Mouse (Mus musculus): ENCODE data around the gene Arhgap17.

Gene Arhgap17

DNA sequence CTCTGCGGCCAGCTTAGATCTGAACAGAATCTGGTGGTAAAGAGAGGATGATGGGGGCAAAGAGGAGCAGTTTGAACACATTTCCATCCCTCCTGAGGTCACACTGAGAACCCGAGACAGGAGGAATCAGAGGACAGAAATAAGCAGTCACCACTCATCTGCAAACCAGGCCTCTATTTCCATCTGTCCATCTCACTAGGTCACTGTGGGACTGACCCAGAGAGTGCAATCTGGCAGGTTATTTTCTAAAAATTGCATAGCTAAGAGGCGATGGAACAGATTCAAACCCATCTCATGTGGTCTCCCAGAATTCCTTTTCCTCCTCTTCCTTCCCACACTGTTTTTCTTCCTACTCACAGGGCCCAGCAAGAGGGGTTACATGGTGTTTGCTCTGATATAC lies 81.8 kb downstream of the Arhgap17 start:
- DNase-seq (ENCODE audit: low read depth, low spot score) = no peak

DNA sequence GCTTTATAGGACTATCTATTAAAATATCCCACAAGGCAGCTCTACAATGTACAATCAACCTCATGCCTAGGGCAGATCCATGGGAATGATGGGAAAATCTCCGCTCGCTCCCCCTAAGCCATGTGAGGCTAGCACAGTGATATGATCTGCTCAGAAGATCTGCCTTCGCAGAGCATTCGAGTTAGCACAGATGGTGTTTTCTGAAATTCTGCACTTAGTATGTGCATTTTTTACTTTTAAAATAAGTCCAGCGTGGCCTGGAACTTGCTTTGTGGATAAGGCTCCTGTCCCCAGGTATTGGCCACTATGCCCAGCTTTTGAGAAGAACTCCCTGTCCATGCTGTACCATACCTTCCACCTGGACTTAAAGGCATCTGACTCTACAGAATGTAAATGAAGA lies 83.8 kb downstream of the Arhgap17 start:
- DNase-seq (ENCODE audit: low read depth, low spot score) = no peak

DNA sequence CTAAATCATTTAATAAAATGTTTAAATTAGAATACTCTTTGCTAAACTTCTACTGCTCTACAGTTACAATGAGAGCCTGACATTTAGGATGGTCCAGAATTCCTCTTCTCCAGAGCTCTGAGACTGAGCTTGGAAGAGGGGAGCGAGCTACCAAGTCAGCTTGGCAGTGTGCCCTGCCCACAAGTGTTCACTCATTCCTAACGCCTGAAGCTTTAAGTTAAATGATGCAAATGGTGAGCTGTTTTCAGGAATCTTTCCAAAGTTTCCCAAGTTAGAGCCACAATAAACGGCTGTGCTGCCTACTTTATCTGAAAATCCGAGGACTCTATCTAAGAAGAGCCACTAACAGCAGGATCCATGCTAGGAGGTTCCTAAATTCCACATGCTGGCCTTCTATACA lies 85.9 kb downstream of the Arhgap17 start:
- DNase-seq (ENCODE audit: low read depth, low spot score) = no peak

DNA sequence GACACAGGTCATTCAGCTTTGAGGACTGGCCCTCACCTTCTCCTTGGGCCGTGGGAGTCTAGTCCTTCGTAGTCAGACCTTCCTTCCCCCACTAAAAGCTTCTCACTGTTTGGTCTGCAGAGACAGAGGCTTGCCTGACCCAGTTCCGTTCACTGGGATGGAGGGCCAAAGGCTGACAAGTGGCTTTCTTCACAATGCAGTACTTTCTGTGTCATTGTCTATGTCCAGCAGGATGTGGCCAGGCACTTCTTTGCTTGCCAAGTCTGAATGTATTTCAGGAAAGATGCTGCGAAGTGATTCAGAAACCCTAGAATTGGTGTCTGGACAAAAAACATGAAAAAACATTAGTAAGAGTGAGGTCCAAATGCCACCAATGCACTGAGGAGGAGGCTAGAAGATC lies 89.9 kb downstream of the Arhgap17 start:
- DNase-seq (ENCODE audit: low read depth, low spot score) = no peak

DNA sequence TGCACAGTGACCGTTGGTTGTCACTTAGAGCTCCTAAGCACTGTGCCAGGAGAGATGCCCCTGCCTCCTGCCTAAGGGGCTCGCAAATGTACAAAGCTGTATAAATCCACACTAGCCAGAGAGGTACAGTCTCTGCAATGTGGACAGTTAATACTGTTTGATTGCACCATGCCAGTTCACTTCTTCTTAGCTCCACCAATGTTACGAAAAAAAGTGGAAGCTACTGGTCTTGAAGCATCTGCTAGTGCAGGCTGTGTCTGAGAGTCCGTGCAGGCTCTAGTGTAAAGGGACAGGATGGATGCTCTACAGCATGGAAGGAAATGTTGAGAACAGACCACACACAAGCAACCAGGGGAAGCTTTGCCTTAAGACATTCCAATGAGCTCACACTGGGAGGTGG lies 93.1 kb downstream of the Arhgap17 start:
- DNase-seq (ENCODE audit: low read depth, low spot score) = no peak

DNA sequence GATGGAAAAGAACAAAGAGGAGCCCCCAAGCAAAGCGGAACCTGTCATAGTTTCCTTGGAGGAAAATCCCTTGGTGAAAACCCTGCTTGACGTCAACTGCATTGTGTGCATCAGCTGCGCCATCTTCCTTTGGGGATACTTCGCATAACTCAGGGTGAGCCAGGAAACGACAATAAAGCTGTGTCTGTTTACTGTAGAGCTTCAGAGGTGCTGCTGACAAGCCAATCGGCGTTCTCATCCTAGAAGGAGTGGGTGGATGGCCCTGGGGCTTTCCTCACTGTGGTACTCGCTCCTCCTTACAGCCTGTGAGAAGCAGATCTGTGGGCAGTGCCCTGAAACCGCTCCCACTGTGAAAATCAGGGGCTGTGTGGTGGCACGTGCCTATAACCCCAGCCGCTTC lies 96.7 kb downstream of the Arhgap17 start:
- peak; percentile 42 for DNase-seq (ENCODE audit: low read depth, low spot score)

DNA sequence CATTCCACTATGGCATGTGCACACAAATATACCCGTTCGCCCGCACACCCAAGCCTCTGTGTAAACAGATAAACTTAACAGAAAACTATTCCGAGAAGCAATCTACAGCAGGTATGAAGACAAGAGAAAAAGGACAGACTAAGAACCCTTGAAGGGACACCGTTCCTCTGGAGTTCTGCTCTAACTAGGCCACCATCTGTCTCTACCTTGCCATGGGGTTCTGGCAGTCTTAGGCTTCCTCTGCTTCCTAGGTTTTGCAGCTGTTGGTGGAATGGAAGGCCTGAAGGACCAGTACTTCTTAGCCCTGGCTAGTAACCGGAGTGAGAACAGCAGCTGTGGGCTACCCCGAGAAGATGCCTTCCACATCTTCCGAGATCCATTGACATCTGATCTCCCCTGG lies 111.6 kb downstream of the Arhgap17 start:
- DNase-seq (ENCODE audit: low read depth, low spot score) = no peak

DNA sequence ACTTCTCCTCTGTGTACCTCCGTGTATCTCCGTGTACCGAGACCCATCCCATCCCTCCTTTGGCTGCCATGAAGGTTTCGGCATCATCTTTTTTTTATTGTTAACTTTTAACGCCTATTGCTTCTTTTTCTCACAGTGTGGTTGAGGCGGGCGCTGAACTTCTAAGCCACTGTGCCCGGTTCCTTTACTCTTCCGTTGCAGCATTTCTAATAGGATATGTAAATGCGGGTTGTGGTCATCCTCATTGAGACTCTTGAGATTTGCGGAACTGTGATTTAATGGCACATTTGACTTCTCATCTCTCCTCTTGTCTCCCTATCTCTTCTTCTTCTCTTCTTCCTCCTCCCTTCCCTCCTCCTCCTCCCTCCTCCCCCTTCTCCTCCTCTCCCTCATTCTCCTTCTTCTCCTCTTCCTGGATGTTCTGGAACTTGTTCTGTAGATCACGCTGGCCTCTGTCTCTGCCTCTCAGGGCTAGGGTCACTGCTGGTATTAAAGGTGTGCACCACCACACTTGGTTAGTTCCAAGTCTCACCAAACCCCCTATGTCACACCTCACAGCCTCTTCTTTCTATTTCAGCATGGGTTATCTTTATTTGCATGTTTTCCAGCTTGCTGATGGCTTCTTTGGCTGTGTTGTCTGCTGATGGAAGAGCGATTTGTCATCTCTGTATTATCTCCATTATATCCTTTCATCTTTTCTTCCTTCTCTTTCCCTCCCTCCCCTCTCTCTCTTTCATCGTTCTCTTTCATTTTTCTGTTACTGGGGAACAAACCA lies 115.3 kb downstream of the Arhgap17 start:
- DNase-seq (ENCODE audit: low read depth, low spot score) = no peak

DNA sequence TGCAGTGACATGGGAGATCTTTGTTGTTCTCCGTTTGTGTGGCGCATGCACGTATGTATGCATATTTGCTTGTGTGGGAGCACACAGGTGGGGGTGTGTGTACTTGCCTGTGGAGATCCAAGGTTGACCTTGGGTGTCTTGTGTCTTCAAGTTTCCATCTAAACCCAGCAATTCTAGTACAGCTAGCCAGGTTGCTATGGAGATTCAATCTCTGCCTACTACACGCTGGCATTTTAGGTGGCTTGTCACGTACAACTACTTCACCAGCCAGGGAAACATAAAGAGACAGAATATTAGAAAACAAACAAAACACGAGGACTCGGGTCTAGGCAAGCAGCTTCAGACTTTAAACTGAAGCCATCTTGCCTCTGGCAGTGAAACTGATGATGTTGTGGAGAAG lies 116.3 kb downstream of the Arhgap17 start:
- DNase-seq (ENCODE audit: low read depth, low spot score) = no peak

DNA sequence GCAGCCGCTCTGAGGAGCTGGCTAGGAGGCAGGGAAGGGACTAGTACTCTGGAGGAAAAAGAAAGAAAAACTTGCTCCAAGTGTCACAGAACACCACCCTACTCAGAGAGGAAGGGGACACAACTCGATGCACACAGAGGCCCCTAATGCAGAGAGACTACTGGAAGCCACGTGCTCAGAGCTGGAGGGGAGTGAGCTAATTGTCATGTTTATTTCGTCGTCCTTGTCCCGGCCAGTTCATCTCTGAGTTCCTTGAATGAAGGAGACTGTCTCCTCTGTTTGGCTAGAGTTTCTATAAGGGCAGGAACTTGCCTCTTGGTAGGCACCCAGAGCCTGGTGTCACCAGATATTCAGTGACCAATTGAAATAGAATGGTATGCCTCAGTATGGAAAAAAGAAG lies 118.4 kb downstream of the Arhgap17 start:
- no peak for DNase-seq (ENCODE audit: low read depth, low spot score)

DNA sequence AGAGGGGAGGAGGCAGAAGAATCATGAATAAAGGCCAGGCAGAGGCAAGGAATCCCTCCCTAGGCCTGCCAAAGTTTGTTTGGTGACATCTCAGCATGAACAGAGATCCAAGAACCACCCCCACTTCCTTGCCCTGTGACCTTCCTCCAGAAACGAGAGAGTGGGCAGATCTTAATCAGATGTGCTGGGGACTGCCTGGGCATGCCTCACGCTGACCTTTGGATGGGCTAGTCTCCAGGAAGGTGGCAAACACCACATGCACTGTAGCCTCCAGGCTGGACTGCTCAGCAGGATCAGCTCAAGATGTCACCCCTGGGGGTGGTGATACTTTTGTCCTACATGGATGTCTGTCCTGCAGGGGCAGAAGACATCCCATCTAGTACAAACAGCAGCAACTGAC lies 121.5 kb downstream of the Arhgap17 start:
- no peak for DNase-seq (ENCODE audit: low read depth, low spot score)

DNA sequence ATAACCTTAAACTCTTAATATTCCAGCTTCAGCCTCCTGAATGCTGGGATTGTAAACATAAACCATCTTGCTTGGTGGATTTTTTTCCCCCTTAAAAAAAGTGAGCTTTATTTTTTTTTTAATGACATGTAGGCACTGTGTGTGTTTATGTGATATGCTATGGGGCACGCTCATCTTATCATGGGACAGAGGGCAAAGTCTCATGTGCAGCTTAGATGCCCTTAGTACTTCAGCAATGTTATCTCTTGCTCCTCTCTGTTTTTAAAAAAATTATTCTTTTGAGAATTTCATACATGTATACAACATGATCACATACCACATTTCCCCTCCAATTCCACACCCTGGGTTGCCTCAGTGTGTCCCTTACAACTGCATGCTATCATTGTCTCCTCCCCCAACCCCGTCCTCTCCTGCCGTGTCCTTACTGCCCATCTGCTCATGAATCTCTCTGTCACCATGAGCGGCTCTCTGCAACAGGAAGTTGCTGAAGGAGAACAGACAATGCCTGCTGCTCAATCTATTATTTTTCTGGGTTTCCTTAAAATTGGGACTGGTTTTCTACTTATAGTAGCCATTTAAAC lies 123.1 kb downstream of the Arhgap17 start:
- DNase-seq (ENCODE audit: low read depth, low spot score) = no peak

DNA sequence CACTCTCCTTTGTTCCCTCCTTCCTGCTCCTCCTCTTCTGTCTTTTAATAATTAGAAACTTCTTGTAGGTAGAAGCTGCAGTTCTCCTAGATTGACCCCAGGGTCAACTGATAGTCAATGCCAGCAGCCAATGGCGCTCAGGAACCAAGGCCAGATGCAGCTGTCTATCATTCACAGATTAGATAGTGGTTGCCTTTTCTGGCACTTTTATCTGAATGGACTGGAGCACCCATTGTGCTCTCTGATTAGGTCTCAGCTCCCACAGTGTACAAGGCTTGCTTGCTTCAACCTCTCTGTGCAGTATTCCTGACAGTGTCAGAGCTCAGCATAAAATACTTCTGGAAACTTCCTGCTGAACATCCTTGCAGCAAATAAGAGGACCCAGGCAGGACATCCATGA lies 124.9 kb downstream of the Arhgap17 start:
- DNase-seq (ENCODE audit: low read depth, low spot score) = no peak

DNA sequence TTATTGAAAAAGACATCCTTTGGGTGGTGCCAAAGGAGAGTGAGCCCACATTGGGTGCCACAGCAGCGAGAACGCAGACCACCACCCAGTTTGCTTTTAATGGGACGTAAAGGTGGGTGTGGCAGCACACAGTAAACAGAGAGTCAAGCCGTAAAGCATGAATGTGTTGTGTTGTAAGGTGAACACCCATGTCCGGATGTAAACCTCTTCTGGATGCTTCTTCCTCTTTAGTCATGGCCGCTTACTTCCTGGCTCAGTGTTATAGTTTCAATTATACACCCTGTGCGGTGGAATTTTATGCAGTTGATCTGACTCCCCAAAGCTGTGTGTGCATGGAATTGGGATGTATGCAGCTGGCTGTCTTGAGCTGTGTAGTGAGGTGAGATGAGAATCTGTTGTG lies 127.5 kb downstream of the Arhgap17 start:
- no peak for DNase-seq (ENCODE audit: low read depth, low spot score)

DNA sequence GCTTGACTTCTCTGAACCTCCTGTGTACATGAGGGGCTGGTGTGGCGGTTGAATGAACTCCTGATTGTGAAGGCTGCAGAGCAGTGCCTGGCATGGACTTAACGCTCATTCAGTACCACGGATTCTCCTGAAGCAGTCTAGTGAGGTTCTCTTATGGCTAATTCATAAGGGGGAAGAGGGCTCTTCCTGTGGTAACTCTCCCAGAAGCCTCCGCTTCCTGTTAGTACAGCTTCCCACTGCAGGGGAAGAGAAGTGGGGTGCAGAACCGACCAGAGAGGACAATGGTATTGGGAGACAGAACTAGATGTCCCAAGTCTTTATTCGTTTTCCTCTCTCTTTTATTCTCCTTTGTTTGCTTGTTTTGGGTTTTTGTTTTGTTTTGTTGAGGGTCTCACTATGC lies 129.7 kb downstream of the Arhgap17 start:
- peak; percentile 11 for DNase-seq (ENCODE audit: low read depth, low spot score)

DNA sequence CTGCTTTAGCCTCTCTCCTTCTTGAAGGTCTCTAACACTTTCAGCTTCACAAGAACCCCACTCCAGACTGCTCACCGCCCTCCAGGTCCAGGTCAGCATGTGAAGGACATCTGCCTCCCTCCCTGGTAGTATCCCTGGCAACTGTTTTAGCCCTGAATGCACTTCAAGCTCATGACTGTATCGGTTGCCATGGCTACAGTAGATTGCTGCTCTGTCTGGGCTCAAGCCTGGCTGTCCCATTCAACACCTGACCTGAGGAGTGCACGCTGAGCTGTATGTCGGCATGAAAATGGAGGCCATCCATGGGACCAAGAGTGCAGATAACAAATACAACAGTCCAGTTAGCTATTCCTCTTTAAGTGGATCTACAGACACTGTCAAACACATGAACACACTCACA lies 131.1 kb downstream of the Arhgap17 start:
- DNase-seq (ENCODE audit: low read depth, low spot score) = no peak

DNA sequence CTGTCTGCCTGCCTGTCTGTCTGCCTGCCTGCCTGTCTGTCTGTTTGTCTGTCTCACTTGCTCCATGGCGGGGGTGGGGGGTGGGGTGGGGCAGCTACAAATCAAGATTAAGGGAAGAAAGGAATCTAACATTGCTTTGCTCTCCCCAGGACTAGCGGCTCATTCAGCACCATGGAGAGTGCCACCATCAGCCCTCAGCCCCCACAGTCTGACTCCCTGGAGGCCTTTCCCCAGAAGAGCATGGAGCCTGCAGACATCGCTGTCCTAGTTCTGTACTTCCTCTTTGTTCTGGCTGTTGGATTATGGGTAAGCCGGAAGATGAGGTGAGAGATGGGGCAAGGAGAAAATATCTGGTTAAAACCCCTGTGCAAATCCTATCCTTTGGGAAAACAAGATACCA lies 134.3 kb downstream of the Arhgap17 start:
- DNase-seq (ENCODE audit: low read depth, low spot score) = peak; percentile 35
